Mouse (Mus musculus): ENCODE measurements around the gene Prpf40b. TPM values are rescaled to one million over a fixed set of nuclear protein-coding genes. Genes with fewer than 3 reads are reported as not detected.

Gene Prpf40b
- total RNA-seq, 2 experiments from 2014 or later: 125 to 132 TPM

- no peak for DNase-seq
- intact Hi-C loops (cut with DNase I): no loop called here
Measured at GRCm38 (mm10) chr15:99285189-99285535, 9.7 kb upstream of the Prpf40b start.

- no peak for DNase-seq
- intact Hi-C loops (cut with DNase I): no loop called here
Measured at GRCm38 (mm10) chr15:99290586-99290985, 4.3 kb upstream of the Prpf40b start.

GRCm38 (mm10) chr15:99294287-99294686 lies 600 bp upstream of the Prpf40b start:
- intact Hi-C loops (cut with DNase I): no loop called here

GRCm38 (mm10) chr15:99295484-99295981 lies 646 bp downstream of the Prpf40b start, which contains the start of gene Fam186b:
Fam186b (minus strand) TSS chr15:99295888.
- intact Hi-C loops (cut with DNase I): no loop called here
- DNase-seq: peak; percentile 56

More at GRCm38 (mm10) chr15:99294287-99294686, 600 bp upstream of the Prpf40b start:
- no peak for DNase-seq

- DNase-seq: no peak
- intact Hi-C loops (cut with DNase I): no loop called here
Measured at GRCm38 (mm10) chr15:99296213-99296612, 1.3 kb downstream of the Prpf40b start.

- intact Hi-C loops (cut with DNase I): no loop called here
- DNase-seq: no peak
Measured at GRCm38 (mm10) chr15:99307476-99307875, 12.6 kb downstream of the Prpf40b start.

GRCm38 (mm10) chr15:99309549-99309948 lies 14.7 kb downstream of the Prpf40b start:
- intact Hi-C loops (cut with DNase I): no loop called here
- DNase-seq: no peak

GRCm38 (mm10) chr15:99310617-99311016 lies 15.7 kb downstream of the Prpf40b start:
- intact Hi-C loops (cut with DNase I): no loop called here

GRCm38 (mm10) chr15:99314891-99315290 lies 20.0 kb downstream of the Prpf40b start:
- no peak for DNase-seq
- intact Hi-C loops (cut with DNase I): loop anchor here (5.0 kb wide), 1 partner anchor 57 kb away; the partner anchor contains the start of gene Fmnl3

More at GRCm38 (mm10) chr15:99310617-99311016, 15.7 kb downstream of the Prpf40b start:
- no peak for DNase-seq

GRCm38 (mm10) chr15:99316314-99317266 lies 21.7 kb downstream of the Prpf40b start:
- intact Hi-C loops (cut with DNase I): loop anchor here (5.0 kb wide), 1 partner anchor 56 kb away; the partner anchor contains the start of gene Fmnl3
- peak; percentile 80 for DNase-seq

- intact Hi-C loops (cut with DNase I): loop anchor here (5.0 kb wide), 1 partner anchor 55 kb away; the partner anchor contains the start of gene Fmnl3
- no peak for DNase-seq
Measured at GRCm38 (mm10) chr15:99317267-99317651, 22.4 kb downstream of the Prpf40b start.

GRCm38 (mm10) chr15:99318071-99318470 lies 23.2 kb downstream of the Prpf40b start:
- no peak for DNase-seq
- intact Hi-C loops (cut with DNase I): loop anchor here (5.0 kb wide), 1 partner anchor 54 kb away; the partner anchor contains the start of gene Fmnl3

- intact Hi-C loops (cut with DNase I): loop anchor here (5.0 kb wide), 1 partner anchor 53 kb away; the partner anchor contains the start of gene Fmnl3
- DNase-seq: no peak
Measured at GRCm38 (mm10) chr15:99318861-99319410, 24.0 kb downstream of the Prpf40b start.

- intact Hi-C loops (cut with DNase I): loop anchor here (5.0 kb wide), 1 partner anchor 53 kb away; the partner anchor contains the start of gene Fmnl3
- DNase-seq: no peak
Measured at GRCm38 (mm10) chr15:99319411-99319871, 24.6 kb downstream of the Prpf40b start.

- intact Hi-C loops (cut with DNase I): no loop called here
- DNase-seq: no peak
Measured at GRCm38 (mm10) chr15:99320168-99320674, 25.3 kb downstream of the Prpf40b start.

- intact Hi-C loops (cut with DNase I): no loop called here
- DNase-seq: no peak
Measured at GRCm38 (mm10) chr15:99320978-99321377, 26.1 kb downstream of the Prpf40b start.

- no peak for DNase-seq
- intact Hi-C loops (cut with DNase I): no loop called here
Measured at GRCm38 (mm10) chr15:99324151-99324550, 29.3 kb downstream of the Prpf40b start.

GRCm38 (mm10) chr15:99325598-99325997 lies 30.7 kb downstream of the Prpf40b start:
- intact Hi-C loops (cut with DNase I): no loop called here
- no peak for DNase-seq

GRCm38 (mm10) chr15:99326407-99326806 lies 31.5 kb downstream of the Prpf40b start:
- intact Hi-C loops (cut with DNase I): no loop called here

GRCm38 (mm10) chr15:99326959-99327358 lies 32.1 kb downstream of the Prpf40b start:
- intact Hi-C loops (cut with DNase I): no loop called here
- peak; percentile 42 for DNase-seq

More at GRCm38 (mm10) chr15:99326407-99326806, 31.5 kb downstream of the Prpf40b start:
- DNase-seq: no peak

GRCm38 (mm10) chr15:99328011-99328410 lies 33.1 kb downstream of the Prpf40b start:
- no peak for DNase-seq
- intact Hi-C loops (cut with DNase I): no loop called here
